Mouse (Mus musculus): Measurements from ENCODE around the gene Ppp2r5c. TPM values are rescaled to one million over a fixed set of nuclear protein-coding genes. Genes with fewer than 3 reads are reported as not detected.

Ppp2r5c gene
- polyA plus RNA-seq, 1 experiment from 2014 or later: 146 TPM

- no peak overlapping the region for H3K27ac ChIP-seq (ENCODE audit: low read length)
- H3K9me3 ChIP-seq (replicated peaks; ENCODE audit: control insufficient read depth, low read length): no peaks in the 10 kb centered on the region
- H3K4me1 ChIP-seq (ENCODE audit: control insufficient read depth, insufficient read depth, low read length): peaks cover 63% of the 10 kb centered on the region
- 79% methylated on average over 5 of the region's 5 CpGs for WGBS
- H3K9ac ChIP-seq (ENCODE audit: low read length): no peak overlapping the region
- H3K36me3 ChIP-seq (ENCODE audit: control insufficient read depth, insufficient read depth, low read length): no peaks in the 10 kb centered on the region
- H3K27me3 ChIP-seq (ENCODE audit: control insufficient read depth, insufficient read depth, low read length): no peaks in the 10 kb centered on the region
- no peak overlapping the region for H3K4me2 ChIP-seq (ENCODE audit: low read depth, low read length)
- H3K4me3 ChIP-seq (replicated peaks; ENCODE audit: low read length): no peak overlapping the region
- ATAC-seq (ENCODE audit: insufficient read depth, low FRiP score): no peak
Observed at GRCm38 (mm10) chr12:110508680-110509079, 61.8 kb downstream of the Ppp2r5c start.

DNA sequence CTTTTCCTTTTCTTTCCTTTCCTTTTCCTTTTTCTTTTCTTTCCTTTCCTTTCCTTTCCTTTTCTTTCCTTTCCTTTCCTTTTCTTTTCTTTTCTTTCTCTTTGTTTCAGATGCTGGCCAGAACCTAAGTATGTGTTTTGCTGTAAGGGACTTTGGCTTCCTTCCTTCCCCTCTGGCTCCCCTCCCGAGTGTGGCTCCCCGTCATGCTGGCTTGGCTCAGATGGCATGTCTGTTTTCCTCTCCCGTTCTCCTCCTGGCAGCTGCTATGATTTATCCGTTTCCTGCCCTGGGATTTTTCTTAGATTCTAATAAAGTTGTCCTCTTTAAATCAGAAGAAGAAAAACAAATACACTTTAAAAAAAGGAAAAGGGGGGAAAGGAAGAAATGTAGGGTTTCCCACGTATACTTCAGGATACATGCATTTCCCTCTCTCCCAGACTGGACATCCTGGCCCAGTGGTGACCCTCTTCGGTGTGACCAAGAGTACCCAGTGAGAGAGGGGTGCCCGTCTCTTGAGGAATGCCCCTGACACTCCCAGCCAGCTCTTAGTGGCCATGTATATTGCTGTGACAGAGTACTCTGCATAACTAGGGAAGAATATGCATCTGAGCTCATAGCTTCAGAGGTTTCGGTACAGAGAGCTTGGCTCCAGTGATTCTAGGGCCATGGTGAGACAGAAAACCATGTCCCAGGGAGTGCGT is 63.4 kb downstream of the Ppp2r5c start:
- 52% methylated on average over 9 of the region's 9 CpGs for WGBS
- Histone ChIP-seq H3K36me3 (ENCODE audit: control insufficient read depth, insufficient read depth, low read length) (no peaks in the 10 kb centered on the region), H3K4me3 (replicated peaks; ENCODE audit: low read length) (no peak overlapping the region), H3K4me1 (ENCODE audit: control insufficient read depth, insufficient read depth, low read length) (peaks cover 46% of the 10 kb centered on the region), H3K4me2 (ENCODE audit: low read depth, low read length) (no peak overlapping the region), H3K9me3 (replicated peaks; ENCODE audit: control insufficient read depth, low read length) (no peaks in the 10 kb centered on the region), H3K27me3 (ENCODE audit: control insufficient read depth, insufficient read depth, low read length) (no peaks in the 10 kb centered on the region), H3K27ac (ENCODE audit: low read length) (peak overlapping the region; percentile 42), H3K9ac (ENCODE audit: low read length) (no peak overlapping the region)
- no peak for ATAC-seq (ENCODE audit: insufficient read depth, low FRiP score)

DNA sequence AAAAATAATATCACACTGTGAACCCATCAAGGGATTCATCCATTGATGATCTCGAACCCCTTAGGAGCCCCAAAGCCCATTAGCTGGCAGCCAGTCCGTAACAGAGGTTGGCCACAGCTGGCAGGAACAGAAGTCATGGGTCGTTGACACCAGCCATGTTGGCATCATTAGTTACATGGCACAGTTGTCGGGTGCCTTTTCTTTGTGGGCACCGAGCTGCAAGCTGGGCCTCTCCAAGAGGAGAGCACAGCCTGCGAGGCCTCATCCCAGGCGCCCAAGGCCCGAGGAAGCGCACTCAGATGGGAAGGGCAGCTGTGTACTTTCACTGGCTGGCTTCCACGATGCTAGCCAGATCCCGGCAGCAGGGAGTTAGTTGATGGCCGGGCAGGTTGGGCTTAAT is 64.3 kb downstream of the Ppp2r5c start:
- no peak for ATAC-seq (ENCODE audit: insufficient read depth, low FRiP score)
- H3K9me3 ChIP-seq (replicated peaks; ENCODE audit: control insufficient read depth, low read length): no peaks in the 10 kb centered on the region
- peak overlapping the region; percentile 60 for H3K27ac ChIP-seq (ENCODE audit: low read length)
- no peaks in the 10 kb centered on the region for H3K27me3 ChIP-seq (ENCODE audit: control insufficient read depth, insufficient read depth, low read length)
- 66% methylated on average over 12 of the region's 12 CpGs for WGBS
- H3K4me2 ChIP-seq (ENCODE audit: low read depth, low read length): no peak overlapping the region
- H3K4me3 ChIP-seq (replicated peaks; ENCODE audit: low read length): no peak overlapping the region
- no peak overlapping the region for H3K9ac ChIP-seq (ENCODE audit: low read length)
- H3K36me3 ChIP-seq (ENCODE audit: control insufficient read depth, insufficient read depth, low read length): no peaks in the 10 kb centered on the region
- H3K4me1 ChIP-seq (ENCODE audit: control insufficient read depth, insufficient read depth, low read length): peaks cover 38% of the 10 kb centered on the region

- no peak overlapping the region for H3K4me2 ChIP-seq (ENCODE audit: low read depth, low read length)
- H3K4me3 ChIP-seq (replicated peaks; ENCODE audit: low read length): no peak overlapping the region
- no peak for ATAC-seq (ENCODE audit: insufficient read depth, low FRiP score)
- peak overlapping the region; percentile 60 for H3K27ac ChIP-seq (ENCODE audit: low read length)
- no peaks in the 10 kb centered on the region for H3K36me3 ChIP-seq (ENCODE audit: control insufficient read depth, insufficient read depth, low read length)
- WGBS: 50% methylated on average over 9 of the region's 9 CpGs
- H3K9me3 ChIP-seq (replicated peaks; ENCODE audit: control insufficient read depth, low read length): no peaks in the 10 kb centered on the region
- H3K4me1 ChIP-seq (ENCODE audit: control insufficient read depth, insufficient read depth, low read length): peaks cover 38% of the 10 kb centered on the region
- H3K9ac ChIP-seq (ENCODE audit: low read length): no peak overlapping the region
- no peaks in the 10 kb centered on the region for H3K27me3 ChIP-seq (ENCODE audit: control insufficient read depth, insufficient read depth, low read length)
Observed at GRCm38 (mm10) chr12:110511856-110512433, 65.0 kb downstream of the Ppp2r5c start.

DNA sequence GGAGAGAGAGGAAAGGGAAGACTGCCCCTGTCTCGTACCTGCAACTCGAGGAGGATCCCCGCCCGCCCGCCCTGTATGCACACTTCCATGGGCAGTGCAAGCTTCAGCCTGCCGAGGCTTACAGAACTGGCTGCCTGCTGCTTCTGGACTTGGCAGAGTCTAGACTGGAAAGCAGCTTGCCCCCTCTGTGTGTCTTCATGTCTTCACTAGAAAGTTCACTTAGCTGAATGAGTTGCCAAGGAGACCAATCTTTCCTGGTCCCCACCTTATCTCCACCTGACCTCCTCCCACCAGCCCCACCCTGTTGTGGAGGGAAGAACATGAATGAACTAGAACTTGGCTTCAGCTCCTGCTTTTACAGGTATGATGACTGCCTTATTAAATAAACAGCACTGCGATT is 66.0 kb downstream of the Ppp2r5c start:
- Histone ChIP-seq H3K9ac (ENCODE audit: low read length) (0 out of 2 replicates have a peak overlapping the region, but pooled peaks have one; percentile 15), H3K27ac (ENCODE audit: low read length) (peak overlapping the region; percentile 60; the same call in 1 of the 2 replicates), H3K9me3 (replicated peaks; ENCODE audit: control insufficient read depth, low read length) (no peaks in the 10 kb centered on the region), H3K4me2 (ENCODE audit: low read depth, low read length) (peak overlapping the region; percentile 23; the same call in 1 of the 2 replicates), H3K4me3 (replicated peaks; ENCODE audit: low read length) (no peak overlapping the region), H3K4me1 (ENCODE audit: control insufficient read depth, insufficient read depth, low read length) (peaks cover 38% of the 10 kb centered on the region), H3K27me3 (ENCODE audit: control insufficient read depth, insufficient read depth, low read length) (no peaks in the 10 kb centered on the region), H3K36me3 (ENCODE audit: control insufficient read depth, insufficient read depth, low read length) (0 out of 2 replicates have a peak, but pooled peaks cover 9% of the 10 kb centered on the region)
- peak; percentile 67; the same call in 1 of the 2 replicates for ATAC-seq (ENCODE audit: insufficient read depth, low FRiP score)
- 51% methylated on average over 7 of the region's 7 CpGs for WGBS

DNA sequence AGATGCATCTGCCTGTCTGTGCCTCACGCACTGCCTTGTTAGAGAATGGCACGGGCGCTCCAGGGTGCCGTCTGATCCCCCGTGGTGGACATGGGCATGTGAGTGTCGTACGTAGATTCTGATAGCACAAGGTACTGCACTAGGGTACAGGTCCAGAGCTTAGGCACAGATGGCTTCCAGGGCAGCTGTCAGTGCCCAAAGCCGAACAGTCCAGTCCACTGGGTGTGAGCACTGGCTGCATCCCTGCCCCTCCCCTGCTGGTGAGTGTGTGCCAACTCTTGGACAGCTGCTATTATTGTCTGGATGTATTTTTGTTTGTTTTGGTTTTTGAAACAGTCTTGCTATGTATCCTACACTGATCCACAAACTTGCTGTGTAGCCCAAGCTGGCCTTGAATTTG is 68.8 kb downstream of the Ppp2r5c start:
- no peak overlapping the region for H3K4me3 ChIP-seq (replicated peaks; ENCODE audit: low read length)
- no peak overlapping the region for H3K4me2 ChIP-seq (ENCODE audit: low read depth, low read length)
- no peak overlapping the region for H3K27ac ChIP-seq (ENCODE audit: low read length)
- H3K36me3 ChIP-seq (ENCODE audit: control insufficient read depth, insufficient read depth, low read length): 0 out of 2 replicates have a peak, but pooled peaks cover 9% of the 10 kb centered on the region
- peaks cover 26% of the 10 kb centered on the region for H3K4me1 ChIP-seq (ENCODE audit: control insufficient read depth, insufficient read depth, low read length)
- 91% methylated on average over 8 of the region's 8 CpGs for WGBS
- ATAC-seq (ENCODE audit: insufficient read depth, low FRiP score): no peak
- no peaks in the 10 kb centered on the region for H3K27me3 ChIP-seq (ENCODE audit: control insufficient read depth, insufficient read depth, low read length)
- H3K9ac ChIP-seq (ENCODE audit: low read length): no peak overlapping the region
- H3K9me3 ChIP-seq (replicated peaks; ENCODE audit: control insufficient read depth, low read length): no peaks in the 10 kb centered on the region

DNA sequence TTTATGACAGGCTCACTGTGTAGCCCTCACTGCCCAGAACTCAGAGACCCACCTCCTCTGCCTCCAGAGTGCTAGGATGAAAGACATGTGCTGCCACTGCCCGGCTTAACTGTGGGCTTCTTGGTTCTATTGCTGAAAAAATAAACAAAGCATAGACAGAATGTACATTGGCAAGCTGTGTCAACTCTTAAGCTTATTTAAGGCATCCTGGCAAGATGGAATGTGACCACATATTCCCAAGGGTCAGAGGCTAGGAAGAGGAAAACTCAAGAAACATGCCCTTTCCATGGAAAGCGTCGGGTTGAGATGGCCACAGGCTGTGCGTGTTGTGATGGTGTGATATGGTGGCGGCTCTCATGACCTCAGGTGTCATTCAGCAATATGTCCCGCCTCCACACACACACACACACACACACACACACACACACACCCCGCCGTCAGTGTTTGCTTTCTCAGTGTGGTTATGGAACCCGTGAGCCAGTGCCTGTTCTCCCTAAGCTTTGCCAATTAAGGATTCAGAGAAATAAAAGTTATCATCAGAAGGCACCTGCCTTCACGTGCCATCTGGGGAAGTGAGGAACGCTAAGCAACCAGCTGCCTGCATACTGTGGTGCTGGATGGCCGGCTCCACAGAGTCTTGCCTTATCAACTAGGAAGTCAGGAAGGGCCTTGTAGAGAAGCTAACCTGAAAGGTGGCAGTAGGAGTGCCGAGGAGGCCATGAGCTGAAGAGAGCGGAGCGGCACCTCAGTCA is 73.5 kb downstream of the Ppp2r5c start:
- H3K9ac ChIP-seq (ENCODE audit: low read length): no peak overlapping the region
- no peak overlapping the region for H3K4me3 ChIP-seq (replicated peaks; ENCODE audit: low read length)
- H3K4me2 ChIP-seq (ENCODE audit: low read depth, low read length): no peak overlapping the region
- H3K4me1 ChIP-seq (ENCODE audit: control insufficient read depth, insufficient read depth, low read length): no peaks in the 10 kb centered on the region
- no peak for ATAC-seq (ENCODE audit: insufficient read depth, low FRiP score)
- no peak overlapping the region for H3K27ac ChIP-seq (ENCODE audit: low read length)
- no peaks in the 10 kb centered on the region for H3K27me3 ChIP-seq (ENCODE audit: control insufficient read depth, insufficient read depth, low read length)
- H3K36me3 ChIP-seq (ENCODE audit: control insufficient read depth, insufficient read depth, low read length): peaks cover 19% of the 10 kb centered on the region
- WGBS: 71% methylated on average over 15 of the region's 15 CpGs
- H3K9me3 ChIP-seq (replicated peaks; ENCODE audit: control insufficient read depth, low read length): no peaks in the 10 kb centered on the region

DNA sequence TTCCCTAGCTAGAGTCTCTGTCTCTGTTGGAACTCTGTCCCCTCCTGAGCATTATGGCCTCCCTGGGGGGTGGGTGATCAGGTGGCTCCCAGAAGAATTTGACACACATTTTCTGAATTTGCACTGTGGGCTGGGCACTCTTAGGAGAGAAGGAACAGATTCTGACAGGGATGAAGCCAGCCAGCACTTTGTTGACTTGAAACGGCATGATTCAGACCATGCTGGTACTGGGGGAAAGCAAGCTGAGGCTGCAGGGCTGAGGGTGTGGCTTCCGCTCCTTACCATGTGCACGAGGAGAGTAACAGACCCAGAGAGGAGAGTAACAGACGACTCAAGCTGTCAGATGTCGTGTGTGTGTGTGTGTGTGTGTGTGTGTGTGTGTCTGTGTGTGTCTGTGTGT is 76.6 kb downstream of the Ppp2r5c start:
- 81% methylated on average over 5 of the region's 5 CpGs for WGBS
- H3K36me3 ChIP-seq (ENCODE audit: control insufficient read depth, insufficient read depth, low read length): peaks cover 9% of the 10 kb centered on the region
- no peak overlapping the region for H3K27ac ChIP-seq (ENCODE audit: low read length)
- no peak overlapping the region for H3K9ac ChIP-seq (ENCODE audit: low read length)
- no peaks in the 10 kb centered on the region for H3K4me1 ChIP-seq (ENCODE audit: control insufficient read depth, insufficient read depth, low read length)
- no peak for ATAC-seq (ENCODE audit: insufficient read depth, low FRiP score)
- no peaks in the 10 kb centered on the region for H3K27me3 ChIP-seq (ENCODE audit: control insufficient read depth, insufficient read depth, low read length)
- no peak overlapping the region for H3K4me2 ChIP-seq (ENCODE audit: low read depth, low read length)
- H3K4me3 ChIP-seq (replicated peaks; ENCODE audit: low read length): no peak overlapping the region
- no peaks in the 10 kb centered on the region for H3K9me3 ChIP-seq (replicated peaks; ENCODE audit: control insufficient read depth, low read length)

- Histone ChIP-seq H3K27ac (ENCODE audit: low read length) (no peak overlapping the region), H3K4me2 (ENCODE audit: low read depth, low read length) (no peak overlapping the region), H3K9me3 (replicated peaks; ENCODE audit: control insufficient read depth, low read length) (no peaks in the 10 kb centered on the region), H3K9ac (ENCODE audit: low read length) (no peak overlapping the region), H3K4me1 (ENCODE audit: control insufficient read depth, insufficient read depth, low read length) (no peaks in the 10 kb centered on the region), H3K27me3 (ENCODE audit: control insufficient read depth, insufficient read depth, low read length) (no peaks in the 10 kb centered on the region), H3K4me3 (replicated peaks; ENCODE audit: low read length) (no peak overlapping the region), H3K36me3 (ENCODE audit: control insufficient read depth, insufficient read depth, low read length) (no peaks in the 10 kb centered on the region)
- 83% methylated on average over 6 of the region's 6 CpGs for WGBS
- no peak for ATAC-seq (ENCODE audit: insufficient read depth, low FRiP score)
Observed at GRCm38 (mm10) chr12:110532711-110533110, 85.8 kb downstream of the Ppp2r5c start.
